Mouse (Mus musculus): ENCODE data around the gene Tamm41. TPM values are rescaled to one million over a fixed set of nuclear protein-coding genes. Genes with fewer than 3 reads are reported as not detected.

Gene Tamm41
- total and polyA plus RNA-seq, 2 experiments from 2014 or later = 47.1 to 51.1 TPM

GRCm38 (mm10) chr6:114996910-114997309, 40.8 kb downstream of the Tamm41 start:
- Histone ChIP-seq H3K4me3 (ENCODE audit: low read length) (no peak overlapping the region), H3K4me2 (ENCODE audit: low read depth, low read length) (no peak overlapping the region), H3K36me3 (ENCODE audit: insufficient read depth, low read length) (peaks cover 6% of the 10 kb centered on the region; the same call in 1 of the 2 replicates), H3K9ac (replicated peaks; ENCODE audit: low read length) (no peak overlapping the region), H3K27ac (no peak overlapping the region), H3K9me3 (ENCODE audit: low read length) (no peaks in the 10 kb centered on the region), H3K4me1 (ENCODE audit: insufficient read depth, low read length) (no peaks in the 10 kb centered on the region), H3K27me3 (ENCODE audit: insufficient read depth, low read length) (no peaks in the 10 kb centered on the region)
- WGBS = 88% methylated on average over 5 of the region's 5 CpGs
- TF ChIP-seq CTCF (IDR thresholded peaks at IDR 0.05; ENCODE audit: low read depth) = no peak
- DNase-seq (ENCODE audit: low spot score) = no peak
- ATAC-seq = no peak

DNA sequence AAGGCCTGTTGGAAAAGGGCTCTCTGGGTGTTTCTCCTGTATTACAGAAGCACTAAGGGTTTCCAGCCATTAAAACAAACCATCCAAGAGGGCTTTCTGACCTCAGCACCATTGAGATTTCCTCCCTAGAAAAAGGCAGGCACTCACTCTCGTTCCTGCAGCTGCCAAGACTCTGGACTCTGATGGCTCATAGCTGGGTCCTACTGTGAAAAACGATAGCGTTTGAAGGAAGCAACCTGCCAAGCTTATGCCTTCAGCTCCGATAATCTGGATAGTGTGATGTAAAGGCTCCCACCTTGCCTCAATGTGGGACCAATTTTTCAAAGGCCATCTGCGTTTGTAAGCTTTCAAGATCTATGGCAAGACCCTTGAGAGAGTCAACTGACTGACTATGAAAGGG, 43.6 kb downstream of the Tamm41 start:
- Histone ChIP-seq H3K36me3 (ENCODE audit: insufficient read depth, low read length) (no peaks in the 10 kb centered on the region), H3K4me2 (ENCODE audit: low read depth, low read length) (no peak overlapping the region), H3K27me3 (ENCODE audit: insufficient read depth, low read length) (no peaks in the 10 kb centered on the region), H3K9ac (replicated peaks; ENCODE audit: low read length) (no peak overlapping the region), H3K27ac (no peak overlapping the region), H3K9me3 (ENCODE audit: low read length) (no peaks in the 10 kb centered on the region), H3K4me3 (ENCODE audit: low read length) (no peak overlapping the region), H3K4me1 (ENCODE audit: insufficient read depth, low read length) (no peaks in the 10 kb centered on the region)
- WGBS = 85% methylated on average over 5 of the region's 5 CpGs
- DNase-seq (ENCODE audit: low spot score) (no peak), ATAC-seq (no peak)
- no peak for TF ChIP-seq CTCF (IDR thresholded peaks at IDR 0.05; ENCODE audit: low read depth)

DNA sequence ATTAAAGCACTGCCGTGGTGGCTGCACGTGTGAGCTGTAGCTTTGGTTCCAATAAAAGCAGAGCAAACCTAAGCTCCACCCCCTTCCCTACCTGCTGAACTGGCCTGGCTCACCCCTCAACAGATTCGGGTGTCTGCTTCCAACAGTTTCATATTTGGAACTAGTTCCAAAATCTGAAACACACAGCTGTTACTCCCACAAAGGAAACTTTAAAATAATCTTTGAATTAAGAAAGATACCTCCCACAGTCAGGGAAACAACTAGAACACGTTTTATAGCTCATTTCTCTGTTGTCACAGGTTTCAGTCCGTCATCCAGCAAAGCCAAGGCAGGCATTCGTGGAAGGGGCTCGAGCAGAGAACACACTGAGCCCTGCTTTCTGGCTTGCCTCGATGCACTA, 44.0 kb downstream of the Tamm41 start:
- TF ChIP-seq CTCF (IDR thresholded peaks at IDR 0.05; ENCODE audit: low read depth) = no peak
- no peak overlapping the region for H3K4me2 ChIP-seq (ENCODE audit: low read depth, low read length)
- no peaks in the 10 kb centered on the region for H3K4me1 ChIP-seq (ENCODE audit: insufficient read depth, low read length)
- no peak overlapping the region for H3K9ac ChIP-seq (replicated peaks; ENCODE audit: low read length)
- no peak for ATAC-seq
- WGBS = 68% methylated on average over 8 of the region's 8 CpGs
- H3K27me3 ChIP-seq (ENCODE audit: insufficient read depth, low read length) = no peaks in the 10 kb centered on the region
- H3K27ac ChIP-seq = no peak overlapping the region
- H3K9me3 ChIP-seq (ENCODE audit: low read length) = no peaks in the 10 kb centered on the region
- H3K36me3 ChIP-seq (ENCODE audit: insufficient read depth, low read length) = no peaks in the 10 kb centered on the region
- no peak overlapping the region for H3K4me3 ChIP-seq (ENCODE audit: low read length)
- DNase-seq (ENCODE audit: low spot score) = no peak

- no peak for TF ChIP-seq CTCF (IDR thresholded peaks at IDR 0.05; ENCODE audit: low read depth)
- H3K9me3 ChIP-seq (ENCODE audit: low read length) = no peaks in the 10 kb centered on the region
- no peak overlapping the region for H3K27ac ChIP-seq
- no peaks in the 10 kb centered on the region for H3K4me1 ChIP-seq (ENCODE audit: insufficient read depth, low read length)
- no peaks in the 10 kb centered on the region for H3K27me3 ChIP-seq (ENCODE audit: insufficient read depth, low read length)
- H3K9ac ChIP-seq (replicated peaks; ENCODE audit: low read length) = no peak overlapping the region
- no peak overlapping the region for H3K4me2 ChIP-seq (ENCODE audit: low read depth, low read length)
- 90% methylated on average over 4 of the region's 4 CpGs for WGBS
- H3K36me3 ChIP-seq (ENCODE audit: insufficient read depth, low read length) = no peaks in the 10 kb centered on the region
- ATAC-seq = no peak
- H3K4me3 ChIP-seq (ENCODE audit: low read length) = no peak overlapping the region
- no peak for DNase-seq (ENCODE audit: low spot score)
These were observed 45.8 kb downstream of the Tamm41 start for GRCm38 (mm10) chr6:114991909-114992308.

GRCm38 (mm10) chr6:114988619-114988980, 49.1 kb downstream of the Tamm41 start:
- H3K4me3 ChIP-seq (ENCODE audit: low read length) = no peak overlapping the region
- H3K27ac ChIP-seq = no peak overlapping the region
- H3K36me3 ChIP-seq (ENCODE audit: insufficient read depth, low read length) = no peaks in the 10 kb centered on the region
- TF ChIP-seq CTCF (IDR thresholded peaks at IDR 0.05; ENCODE audit: low read depth) = no peak
- no peaks in the 10 kb centered on the region for H3K27me3 ChIP-seq (ENCODE audit: insufficient read depth, low read length)
- H3K4me1 ChIP-seq (ENCODE audit: insufficient read depth, low read length) = no peaks in the 10 kb centered on the region
- no peak overlapping the region for H3K9ac ChIP-seq (replicated peaks; ENCODE audit: low read length)
- ATAC-seq = no peak
- 48% methylated on average over 3 of the region's 3 CpGs for WGBS
- no peak for DNase-seq (ENCODE audit: low spot score)
- H3K4me2 ChIP-seq (ENCODE audit: low read depth, low read length) = no peak overlapping the region
- H3K9me3 ChIP-seq (ENCODE audit: low read length) = no peaks in the 10 kb centered on the region

DNA sequence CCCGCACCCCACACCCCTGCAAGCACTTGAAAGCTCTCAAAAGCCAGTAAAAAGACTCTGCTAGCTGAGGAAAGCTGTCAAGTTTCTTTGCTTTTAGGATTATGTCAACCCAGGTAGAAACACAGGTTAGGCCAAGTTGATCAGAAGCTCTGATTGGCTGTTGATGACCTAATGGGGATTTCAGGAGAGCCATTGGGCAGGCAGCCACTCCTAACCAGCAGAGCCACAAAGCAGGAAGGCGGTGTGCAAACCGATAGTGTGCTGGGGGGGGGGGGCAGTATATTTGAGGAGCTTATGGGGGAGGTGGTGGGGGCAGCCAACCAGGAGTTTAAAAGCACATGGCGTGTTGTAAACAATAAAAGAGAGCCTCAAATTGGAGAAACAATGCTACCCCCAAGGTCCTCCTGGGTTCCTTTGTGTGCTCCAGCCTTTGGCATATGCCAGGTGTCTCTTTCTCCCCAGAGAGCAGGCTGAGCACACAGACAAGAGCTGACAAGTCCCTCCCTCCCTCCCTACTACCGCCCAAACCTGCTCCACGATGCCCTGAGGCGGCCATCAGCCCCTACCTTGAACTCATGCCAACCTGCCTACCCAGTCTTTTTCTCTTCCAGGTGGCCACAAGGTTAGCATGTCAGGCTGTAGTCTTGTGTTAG, 49.6 kb downstream of the Tamm41 start:
- H3K4me1 ChIP-seq (ENCODE audit: insufficient read depth, low read length) = no peaks in the 10 kb centered on the region
- H3K9me3 ChIP-seq (ENCODE audit: low read length) = no peaks in the 10 kb centered on the region
- H3K36me3 ChIP-seq (ENCODE audit: insufficient read depth, low read length) = no peaks in the 10 kb centered on the region
- WGBS = 49% methylated on average over 7 of the region's 7 CpGs
- no peak overlapping the region for H3K27ac ChIP-seq
- DNase-seq (ENCODE audit: low spot score) (peak; percentile 26), ATAC-seq (no peak)
- no peaks in the 10 kb centered on the region for H3K27me3 ChIP-seq (ENCODE audit: insufficient read depth, low read length)
- no peak overlapping the region for H3K4me2 ChIP-seq (ENCODE audit: low read depth, low read length)
- no peak overlapping the region for H3K9ac ChIP-seq (replicated peaks; ENCODE audit: low read length)
- TF ChIP-seq CTCF (IDR thresholded peaks at IDR 0.05; ENCODE audit: low read depth) = no peak
- no peak overlapping the region for H3K4me3 ChIP-seq (ENCODE audit: low read length)

GRCm38 (mm10) chr6:114982671-114983070, 55.0 kb downstream of the Tamm41 start:
- Histone ChIP-seq H3K27ac (no peak overlapping the region), H3K9me3 (ENCODE audit: low read length) (no peaks in the 10 kb centered on the region), H3K27me3 (ENCODE audit: insufficient read depth, low read length) (no peaks in the 10 kb centered on the region), H3K4me3 (ENCODE audit: low read length) (no peak overlapping the region), H3K4me1 (ENCODE audit: insufficient read depth, low read length) (no peaks in the 10 kb centered on the region), H3K36me3 (ENCODE audit: insufficient read depth, low read length) (no peaks in the 10 kb centered on the region), H3K4me2 (ENCODE audit: low read depth, low read length) (no peak overlapping the region), H3K9ac (replicated peaks; ENCODE audit: low read length) (no peak overlapping the region)
- DNase-seq (ENCODE audit: low spot score) (no peak), ATAC-seq (no peak)
- no peak for TF ChIP-seq CTCF (IDR thresholded peaks at IDR 0.05; ENCODE audit: low read depth)
- whole genome bisulfite sequencing = 84% methylated on average over 7 of the region's 7 CpGs

All from hindbrain, postnatal 0 days (tissue).